10 mouse cellular contexts compared by ENCODE assay signal in genomic region chr13:97778698-97779194, GRCm38 (mm10). TPM values are rescaled to one million over a fixed set of nuclear protein-coding genes. Genes with fewer than 3 reads are reported as not detected.
DNase-seq lines count a peak whose midpoint lies in the region; ATAC-seq lines count a peak whose summit lies in the region.
"Had no signal": no experiment of that assay in that cellular context is flagged by ENCODE, and none has a peak within 500 bp of the region (broad histone marks: within the 10 kb centered on the region; RNA-seq: fewer than 3 reads in every experiment).

No protein-coding gene starts in this region.

- 43% methylated on average over 5 of the region's 5 CpGs for WGBS in heart, embryonic 12.5 days
- 73% methylated on average over 5 of the region's 5 CpGs for WGBS in stomach, embryonic 16.5 days

- no peak overlapping the region for H3K9ac ChIP-seq in heart, embryonic 12.5 days
- no peak overlapping the region for H3K9ac ChIP-seq in stomach, embryonic 16.5 days (ENCODE audit: low read length)

- no peak overlapping the region for H3K4me2 ChIP-seq in heart, embryonic 12.5 days
- no peak overlapping the region for H3K4me2 ChIP-seq in stomach, embryonic 16.5 days (ENCODE audit: low read depth, low read length)

- H3K4me3 ChIP-seq in heart, embryonic 12.5 days = no peak overlapping the region
- no peak overlapping the region for H3K4me3 ChIP-seq in stomach, embryonic 16.5 days (replicated peaks; ENCODE audit: low read length)

- H3K27me3 ChIP-seq in heart, embryonic 12.5 days (replicated peaks) = no peaks in the 10 kb centered on the region
- H3K27me3 ChIP-seq in stomach, embryonic 16.5 days (ENCODE audit: control insufficient read depth, insufficient read depth, low read length) = no peaks in the 10 kb centered on the region

- peak; percentile 71 for ATAC-seq in heart, embryonic 12.5 days (ENCODE audit: insufficient number of reproducible peaks, low FRiP score)
- 0 out of 2 replicates have a peak, but pooled peaks have one; percentile 15 for ATAC-seq in stomach, embryonic 16.5 days (ENCODE audit: insufficient read depth, low FRiP score)

- peaks cover 46% of the 10 kb centered on the region for H3K4me1 ChIP-seq in heart, embryonic 12.5 days (replicated peaks)
- peaks cover 13% of the 10 kb centered on the region for H3K4me1 ChIP-seq in stomach, embryonic 16.5 days (ENCODE audit: control insufficient read depth, insufficient read depth, low read length)

- DNase-seq in heart, postnatal 36 days = no peak
- peak; percentile 59 for DNase-seq in spleen, adult 12 weeks (ENCODE audit: low spot score)
- no peak for DNase-seq in spleen, adult 18-20 months
- DNase-seq in liver = peak; percentile 71
- DNase-seq in ovary, postnatal 10 days (ENCODE audit: low spot score) = no peak
- no peak for DNase-seq in T-cell, adult 2 months (ENCODE audit: low spot score)
- DNase-seq: cerebellum, postnatal 25 days; kidney, adult 18-20 months had no signal

- H3K9me3 ChIP-seq in heart, embryonic 12.5 days (replicated peaks) = no peaks in the 10 kb centered on the region
- H3K9me3 ChIP-seq in stomach, embryonic 16.5 days (replicated peaks; ENCODE audit: control insufficient read depth, low read length) = no peaks in the 10 kb centered on the region

- 0 out of 2 replicates have a peak overlapping the region, but pooled peaks have one; percentile 43 for H3K27ac ChIP-seq in heart, embryonic 12.5 days (ENCODE audit: poor library complexity, severe bottlenecking)
- H3K27ac ChIP-seq in stomach, embryonic 16.5 days (ENCODE audit: low read length) = peak overlapping the region; percentile 77

- H3K36me3 ChIP-seq in heart, embryonic 12.5 days = no peaks in the 10 kb centered on the region
- no peaks in the 10 kb centered on the region for H3K36me3 ChIP-seq in stomach, embryonic 16.5 days (ENCODE audit: control insufficient read depth, insufficient read depth, low read length)

- intact Hi-C loops in heart, postnatal 36 days (cut with DNase I) = loop anchor here (5.0 kb wide), 1 partner anchor 536 kb away; the partner anchor contains the start of gene Enc1

RNA-seq across cellular contexts. Expression of gene Gm10260, which starts 18.3 kb away (rescaled TPM):
- polyA plus RNA-seq in heart, embryonic 12.5 days (2016; fragmentation: Nextera tagmentation; extraction: Ambion mirVana) = 0.64 and 2.3 TPM in 2 replicates
- 100 to 1,000 TPM; 106 to 108 TPM for total RNA-seq in heart, postnatal 36 days (2021)
- polyA plus RNA-seq in stomach, embryonic 16.5 days (2015; fragmentation: Nextera tagmentation; extraction: Ambion mirVana) = 10.1 and 24.0 TPM in 2 replicates

Comparison
In these comparisons a context has a peak if more than half of its experiments do, and no peak if none do; other contexts are left out.
1. DNase-seq: peak in spleen, adult 12 weeks (single experiment) and liver (single experiment); none in heart, postnatal 36 days (0 of 2), spleen, adult 18-20 months (0 of 2), ovary, postnatal 10 days (single experiment) and T-cell, adult 2 months (single experiment).